ENCODE assay signal across 22 mouse cellular contexts in the genomic region with DNA sequence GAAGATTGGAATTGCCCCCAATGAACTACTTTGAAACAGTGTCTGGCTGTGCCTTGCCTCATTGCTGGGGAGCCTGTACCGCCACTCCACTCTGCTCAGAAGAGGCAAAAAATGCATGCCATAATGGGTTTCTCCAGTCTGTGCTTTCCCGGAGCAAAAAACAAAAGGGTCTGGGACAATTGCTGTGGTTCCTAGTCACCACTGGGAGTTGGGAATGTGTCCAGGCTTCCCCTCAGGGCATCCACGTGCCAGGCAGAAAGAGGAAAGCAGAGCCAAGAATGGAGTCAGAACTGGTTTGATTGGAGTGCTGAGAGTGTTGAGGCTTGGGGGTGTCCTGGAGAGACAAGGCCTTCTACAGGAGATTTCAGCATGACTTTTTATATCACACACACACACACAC.
A peak's percentile ranks its signal among the peaks of the same experiment; 100 is the strongest.
DNase-seq lines count a peak whose midpoint lies in the region; ATAC-seq and TF ChIP-seq lines count a peak whose summit lies in the region.
"Had no signal": no experiment of that assay in that cellular context is flagged by ENCODE, and none has a peak within 500 bp of the region (broad histone marks: within the 10 kb centered on the region; RNA-seq: fewer than 3 reads in every experiment).

No protein-coding gene starts in this region.

- no peaks in the 10 kb centered on the region for H3K4me1 ChIP-seq in forebrain, postnatal 0 days (ENCODE audit: insufficient read depth)
- H3K4me1 ChIP-seq in forebrain, embryonic 16.5 days (replicated peaks; ENCODE audit: control insufficient read depth, insufficient read depth, low read length) = no peaks in the 10 kb centered on the region
- H3K4me1 ChIP-seq: embryonic facial prominence, embryonic 12.5 days; embryonic facial prominence, embryonic 15.5 days; heart, embryonic 12.5 days; heart, embryonic 15.5 days; hindbrain, embryonic 10.5 days; hindbrain, embryonic 13.5 days had no signal

- WGBS in forebrain, postnatal 0 days = 41% methylated on average over 3 of the region's 3 CpGs
- WGBS in forebrain, embryonic 16.5 days = 44% methylated on average over 3 of the region's 3 CpGs

- H3K36me3 ChIP-seq in forebrain, postnatal 0 days (ENCODE audit: insufficient read depth) = no peaks in the 10 kb centered on the region
- H3K36me3 ChIP-seq in forebrain, embryonic 16.5 days (ENCODE audit: control insufficient read depth, insufficient read depth) = no peaks in the 10 kb centered on the region
- H3K36me3 ChIP-seq: embryonic facial prominence, embryonic 12.5 days; embryonic facial prominence, embryonic 15.5 days; heart, embryonic 12.5 days; heart, embryonic 15.5 days; hindbrain, embryonic 10.5 days; hindbrain, embryonic 13.5 days had no signal

- TF ChIP-seq CTCF in forebrain, postnatal 0 days (IDR thresholded peaks at IDR 0.05; ENCODE audit: low read depth) = no peak

- H3K27ac ChIP-seq in forebrain, postnatal 0 days (ENCODE audit: low read depth, low read length) = no peak overlapping the region
- H3K27ac ChIP-seq in forebrain, embryonic 16.5 days (ENCODE audit: low read length) = no peak overlapping the region
- H3K27ac ChIP-seq: embryonic facial prominence, embryonic 12.5 days; embryonic facial prominence, embryonic 15.5 days; heart, embryonic 15.5 days; hindbrain, embryonic 10.5 days; hindbrain, embryonic 13.5 days had no signal

- DNase-seq in cerebellum, postnatal 10 days = peak; percentile 59 to 66
- DNase-seq in cerebellum, adult 9-11 months = no peak
- peak; percentile 9 for DNase-seq in forebrain, postnatal 0 days
- DNase-seq in left cerebral cortex, postnatal 4 days = peak; percentile 60
- no peak for DNase-seq in left cerebral cortex, adult 8-10 months (ENCODE audit: low spot score in 2 of 2)
- DNase-seq in adrenal gland, postnatal 36 days = no peak
- DNase-seq: adrenal gland, adult 2 months; adrenal gland, postnatal 14 days; cerebellum, adult 18-20 months; gastrocnemius, postnatal 25 days; heart, adult 18-20 months; heart, postnatal 10 days; heart, postnatal 36 days had no signal

- H3K9ac ChIP-seq in forebrain, postnatal 0 days = no peak overlapping the region
- no peak overlapping the region for H3K9ac ChIP-seq in forebrain, embryonic 16.5 days (replicated peaks; ENCODE audit: low read depth, low read length)
- H3K9ac ChIP-seq: embryonic facial prominence, embryonic 12.5 days; embryonic facial prominence, embryonic 15.5 days; heart, embryonic 12.5 days; heart, embryonic 15.5 days; hindbrain, embryonic 13.5 days had no signal

- H3K9me3 ChIP-seq in forebrain, postnatal 0 days (ENCODE audit: low read length) = no peaks in the 10 kb centered on the region
- H3K9me3 ChIP-seq in forebrain, embryonic 16.5 days (ENCODE audit: control insufficient read depth, low read length) = no peaks in the 10 kb centered on the region
- H3K9me3 ChIP-seq: embryonic facial prominence, embryonic 12.5 days; embryonic facial prominence, embryonic 15.5 days; heart, embryonic 15.5 days; hindbrain, embryonic 10.5 days; hindbrain, embryonic 13.5 days had no signal

- no peaks in the 10 kb centered on the region for H3K27me3 ChIP-seq in forebrain, postnatal 0 days (ENCODE audit: insufficient read depth, low read length)
- no peaks in the 10 kb centered on the region for H3K27me3 ChIP-seq in forebrain, embryonic 16.5 days (replicated peaks; ENCODE audit: control insufficient read depth, insufficient read depth, low read length)
- H3K27me3 ChIP-seq: embryonic facial prominence, embryonic 12.5 days; embryonic facial prominence, embryonic 15.5 days; heart, embryonic 15.5 days; hindbrain, embryonic 13.5 days; Patski had no signal

- no peak for ATAC-seq in forebrain, postnatal 0 days
- no peak for ATAC-seq in forebrain, embryonic 16.5 days
- ATAC-seq: intestine, postnatal 0 days; Patski had no signal

- intact Hi-C loops in left cerebral cortex, postnatal 4 days (cut with DNase I) = no loop called here

- no peak overlapping the region for H3K4me2 ChIP-seq in forebrain, postnatal 0 days (ENCODE audit: low read depth)
- no peak overlapping the region for H3K4me2 ChIP-seq in forebrain, embryonic 16.5 days (ENCODE audit: low read length)
- H3K4me2 ChIP-seq: embryonic facial prominence, embryonic 12.5 days; embryonic facial prominence, embryonic 15.5 days; heart, embryonic 12.5 days; heart, embryonic 15.5 days; hindbrain, embryonic 13.5 days had no signal

- H3K4me3 ChIP-seq in forebrain, postnatal 0 days (ENCODE audit: low read depth, low read length) = no peak overlapping the region
- H3K4me3 ChIP-seq in forebrain, embryonic 16.5 days (replicated peaks; ENCODE audit: low read length) = no peak overlapping the region
- H3K4me3 ChIP-seq: embryonic facial prominence, embryonic 12.5 days; embryonic facial prominence, embryonic 15.5 days; heart, embryonic 12.5 days; heart, embryonic 15.5 days; hindbrain, embryonic 10.5 days; hindbrain, embryonic 13.5 days had no signal

Comparison
In these comparisons a context has a peak if more than half of its experiments do, and no peak if none do; other contexts are left out.
1. DNase-seq: peak in cerebellum, postnatal 10 days (2 of 2), forebrain, postnatal 0 days (single experiment) and left cerebral cortex, postnatal 4 days (single experiment); none in cerebellum, adult 9-11 months (single experiment), left cerebral cortex, adult 8-10 months (0 of 2) and adrenal gland, postnatal 36 days (0 of 2).